Mouse (Mus musculus) intestine, embryonic 15.5 days (tissue): ENCODE data around the gene Nebl. TPM values are rescaled to one million over a fixed set of nuclear protein-coding genes. Genes with fewer than 3 reads are reported as not detected.
A peak's percentile ranks its signal among the peaks of the same experiment; 100 is the strongest.

ENCODE experiments used
- ATAC-seq: fragments of 200-750 bp; cut with Nextera tagmentation; 2 replicates; pipeline ENCODE4 v1.8.0; 2017; ENCODE audit warnings: moderate TSS enrichment, moderate library complexity
- H3K27ac ChIP-seq: fragments of 300-500 bp; sonication (generic); 2 replicates; pipeline ENCODE4 v1.5.1; 2015; ENCODE audit warnings: mild to moderate bottlenecking, inconsistent platforms
- H3K27me3 ChIP-seq: fragments of 300-500 bp; sonication (generic); replicated peaks from 2 replicates; pipeline ENCODE4 v1.6.1; 2015; ENCODE audit warnings: inconsistent platforms
- H3K36me3 ChIP-seq: fragments of 300-500 bp; sonication (generic); 2 replicates; pipeline ENCODE4 v1.6.1; 2015; ENCODE audit warnings: inconsistent platforms
- H3K4me1 ChIP-seq: fragments of 300-500 bp; sonication (generic); replicated peaks from 2 replicates; pipeline ENCODE4 v1.6.1; 2015; ENCODE audit warnings: inconsistent platforms
- H3K4me2 ChIP-seq: fragments of 300-500 bp; sonication (generic); replicated peaks from 2 replicates; pipeline ENCODE4 v1.6.1; 2015; ENCODE audit warnings: mild to moderate bottlenecking, inconsistent platforms
- H3K4me3 ChIP-seq: fragments of 300-500 bp; sonication (generic); replicated peaks from 2 replicates; pipeline ENCODE4 v1.5.1; 2015; ENCODE audit warnings: inconsistent platforms
- H3K9ac ChIP-seq: fragments of 300-500 bp; sonication (generic); 2 replicates; pipeline ENCODE4 v1.6.1; 2015; ENCODE audit warnings: inconsistent platforms
- H3K9me3 ChIP-seq: fragments of 300-500 bp; sonication (generic); 2 replicates; pipeline ENCODE4 v1.6.1; 2016; ENCODE audit warnings: inconsistent platforms
- WGBS: fragments of 180-500 bp; shearing (Covaris S2); methylation state at CpG from one replicate; pipeline ENCODE4 v1.1.7; 2015; 5-methylcytosine and 5-hydroxymethylcytosine counted together
- polyA plus RNA-seq: library from polyadenylated mRNA; unstranded; fragments of >200 nt; fragmentation: Nextera tagmentation; extraction: Ambion mirVana; gene quantifications from 2 replicates; pipeline ENCODE4 v1.2.1, GENCODE M21; 2015

Gene Nebl
- polyA plus RNA-seq, 1 experiment from 2014 or later = 0.43 TPM

- H3K4me1 ChIP-seq = no peaks in the 10 kb centered on the region
- H3K27me3 ChIP-seq = no peaks in the 10 kb centered on the region
- ATAC-seq = peak; percentile 15; the same call in 1 of the 2 replicates
- H3K4me2 ChIP-seq = no peak overlapping the region
- H3K9ac ChIP-seq = no peak overlapping the region
- no peak overlapping the region for H3K4me3 ChIP-seq
- 67% methylated on average over 10 of the region's 10 CpGs for WGBS
- no peaks in the 10 kb centered on the region for H3K36me3 ChIP-seq
- no peak overlapping the region for H3K27ac ChIP-seq
- H3K9me3 ChIP-seq = no peaks in the 10 kb centered on the region
These were observed 206.9 kb downstream of the Nebl start for GRCm38 (mm10) chr2:17524205-17524978.

- no peak overlapping the region for H3K27ac ChIP-seq
- no peaks in the 10 kb centered on the region for H3K9me3 ChIP-seq
- no peaks in the 10 kb centered on the region for H3K27me3 ChIP-seq
- no peak overlapping the region for H3K4me2 ChIP-seq
- H3K4me3 ChIP-seq = no peak overlapping the region
- no peak overlapping the region for H3K9ac ChIP-seq
- no peaks in the 10 kb centered on the region for H3K36me3 ChIP-seq
- H3K4me1 ChIP-seq = no peaks in the 10 kb centered on the region
- WGBS = 29% methylated on average over 4 of the region's 4 CpGs
- peak; percentile 49 for ATAC-seq
These were observed 207.5 kb downstream of the Nebl start for GRCm38 (mm10) chr2:17523791-17524190.

GRCm38 (mm10) chr2:17515686-17516085 is 215.6 kb downstream of the Nebl start:
- Histone ChIP-seq H3K9me3 (no peaks in the 10 kb centered on the region), H3K4me3 (no peak overlapping the region), H3K4me2 (no peak overlapping the region), H3K4me1 (no peaks in the 10 kb centered on the region), H3K9ac (no peak overlapping the region), H3K27ac (no peak overlapping the region), H3K27me3 (no peaks in the 10 kb centered on the region), H3K36me3 (no peaks in the 10 kb centered on the region)
- WGBS = 92% methylated on average over 2 of the region's 2 CpGs
- no peak for ATAC-seq

- 70% methylated on average over 12 of the region's 12 CpGs for WGBS
These were observed 216.5 kb downstream of the Nebl start for GRCm38 (mm10) chr2:17514765-17515164.

GRCm38 (mm10) chr2:17509942-17510341 is 221.3 kb downstream of the Nebl start:
- H3K4me2 ChIP-seq = no peak overlapping the region
- H3K9me3 ChIP-seq = no peaks in the 10 kb centered on the region
- no peak overlapping the region for H3K27ac ChIP-seq
- no peaks in the 10 kb centered on the region for H3K27me3 ChIP-seq
- ATAC-seq = no peak
- no peaks in the 10 kb centered on the region for H3K4me1 ChIP-seq
- H3K4me3 ChIP-seq = no peak overlapping the region
- no peaks in the 10 kb centered on the region for H3K36me3 ChIP-seq
- H3K9ac ChIP-seq = no peak overlapping the region
- 31% methylated on average over 1 of the region's 1 CpGs for WGBS

More at GRCm38 (mm10) chr2:17514765-17515164, 216.5 kb downstream of the Nebl start:
- no peak overlapping the region for H3K4me3 ChIP-seq
- no peak overlapping the region for H3K4me2 ChIP-seq
- no peaks in the 10 kb centered on the region for H3K4me1 ChIP-seq
- H3K27ac ChIP-seq = no peak overlapping the region
- no peaks in the 10 kb centered on the region for H3K36me3 ChIP-seq
- no peak for ATAC-seq
- no peaks in the 10 kb centered on the region for H3K27me3 ChIP-seq
- no peaks in the 10 kb centered on the region for H3K9me3 ChIP-seq
- no peak overlapping the region for H3K9ac ChIP-seq

- H3K36me3 ChIP-seq = no peaks in the 10 kb centered on the region
- no peaks in the 10 kb centered on the region for H3K27me3 ChIP-seq
- H3K4me2 ChIP-seq = no peak overlapping the region
- 95% methylated on average over 2 of the region's 2 CpGs for WGBS
- no peaks in the 10 kb centered on the region for H3K9me3 ChIP-seq
- H3K9ac ChIP-seq = no peak overlapping the region
- H3K4me1 ChIP-seq = no peaks in the 10 kb centered on the region
- no peak for ATAC-seq
- H3K4me3 ChIP-seq = no peak overlapping the region
- H3K27ac ChIP-seq = no peak overlapping the region
These were observed 223.9 kb downstream of the Nebl start for GRCm38 (mm10) chr2:17507362-17507761.

- no peak overlapping the region for H3K9ac ChIP-seq
- H3K4me2 ChIP-seq = no peak overlapping the region
- no peak overlapping the region for H3K27ac ChIP-seq
- no peaks in the 10 kb centered on the region for H3K9me3 ChIP-seq
- H3K4me3 ChIP-seq = no peak overlapping the region
- no peaks in the 10 kb centered on the region for H3K27me3 ChIP-seq
- no peak for ATAC-seq
- H3K36me3 ChIP-seq = no peaks in the 10 kb centered on the region
- WGBS = 65% methylated on average over 6 of the region's 6 CpGs
- H3K4me1 ChIP-seq = no peaks in the 10 kb centered on the region
These were observed 227.0 kb downstream of the Nebl start for GRCm38 (mm10) chr2:17504115-17504774.

GRCm38 (mm10) chr2:17501075-17501474 is 230.2 kb downstream of the Nebl start:
- no peak overlapping the region for H3K4me3 ChIP-seq
- no peaks in the 10 kb centered on the region for H3K4me1 ChIP-seq
- H3K27me3 ChIP-seq = no peaks in the 10 kb centered on the region
- no peak overlapping the region for H3K4me2 ChIP-seq
- H3K9ac ChIP-seq = no peak overlapping the region
- no peaks in the 10 kb centered on the region for H3K9me3 ChIP-seq
- no peak overlapping the region for H3K27ac ChIP-seq
- ATAC-seq = no peak
- 92% methylated on average over 3 of the region's 3 CpGs for WGBS
- no peaks in the 10 kb centered on the region for H3K36me3 ChIP-seq

GRCm38 (mm10) chr2:17465517-17466174 is 265.6 kb downstream of the Nebl start:
- H3K4me1 ChIP-seq = no peaks in the 10 kb centered on the region
- H3K27ac ChIP-seq = no peak overlapping the region
- H3K4me3 ChIP-seq = no peak overlapping the region
- WGBS = 60% methylated on average over 6 of the region's 6 CpGs
- H3K9me3 ChIP-seq = no peaks in the 10 kb centered on the region
- H3K27me3 ChIP-seq = no peaks in the 10 kb centered on the region
- H3K4me2 ChIP-seq = no peak overlapping the region
- H3K9ac ChIP-seq = no peak overlapping the region
- no peaks in the 10 kb centered on the region for H3K36me3 ChIP-seq
- ATAC-seq = no peak

- Histone ChIP-seq H3K9ac (no peak overlapping the region), H3K4me2 (no peak overlapping the region), H3K36me3 (no peaks in the 10 kb centered on the region), H3K4me3 (no peak overlapping the region), H3K27me3 (no peaks in the 10 kb centered on the region), H3K27ac (no peak overlapping the region), H3K9me3 (no peaks in the 10 kb centered on the region), H3K4me1 (no peaks in the 10 kb centered on the region)
- no peak for ATAC-seq
- 65% methylated on average over 2 of the region's 2 CpGs for WGBS
These were observed 270.8 kb downstream of the Nebl start for GRCm38 (mm10) chr2:17460434-17460833.

GRCm38 (mm10) chr2:17453676-17454075 is 277.6 kb downstream of the Nebl start:
- H3K36me3 ChIP-seq = no peaks in the 10 kb centered on the region
- H3K27ac ChIP-seq = no peak overlapping the region
- H3K4me3 ChIP-seq = no peak overlapping the region
- H3K27me3 ChIP-seq = no peaks in the 10 kb centered on the region
- ATAC-seq = no peak
- no peak overlapping the region for H3K4me2 ChIP-seq
- no peaks in the 10 kb centered on the region for H3K4me1 ChIP-seq
- no peaks in the 10 kb centered on the region for H3K9me3 ChIP-seq
- no peak overlapping the region for H3K9ac ChIP-seq

- Histone ChIP-seq H3K4me1 (no peaks in the 10 kb centered on the region), H3K9ac (no peak overlapping the region), H3K9me3 (no peaks in the 10 kb centered on the region), H3K4me3 (no peak overlapping the region), H3K36me3 (no peaks in the 10 kb centered on the region), H3K4me2 (no peak overlapping the region), H3K27ac (no peak overlapping the region), H3K27me3 (no peaks in the 10 kb centered on the region)
- no peak for ATAC-seq
These were observed 282.9 kb downstream of the Nebl start for GRCm38 (mm10) chr2:17448341-17448740.
